Comparison of ENCODE assay signal across 22 mouse cellular contexts in the genomic region with DNA sequence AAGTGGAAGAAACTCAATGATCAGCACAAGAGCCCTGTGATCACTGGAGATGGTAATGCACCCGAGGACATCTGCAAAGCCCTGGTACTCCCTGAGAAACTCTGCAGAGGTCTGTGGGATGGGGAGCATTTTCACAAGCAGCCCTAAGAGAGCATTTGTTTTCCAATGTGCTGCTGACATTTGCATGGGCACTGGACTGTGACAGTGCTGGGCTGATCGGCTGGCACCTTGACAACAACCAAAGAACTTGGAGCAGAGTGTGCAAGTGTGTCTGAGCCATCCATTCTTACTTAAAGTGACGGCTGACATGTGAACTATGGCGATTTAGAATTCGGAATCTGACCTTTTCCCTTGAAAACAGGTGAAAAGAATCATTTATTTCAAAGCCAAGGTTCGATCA. TPM values are rescaled to one million over a fixed set of nuclear protein-coding genes. Genes with fewer than 3 reads are reported as not detected.
A peak's percentile ranks its signal among the peaks of the same experiment; 100 is the strongest.
DNase-seq lines count a peak whose midpoint lies in the region; ATAC-seq lines count a peak whose summit lies in the region.
"Had no signal": no experiment of that assay in that cellular context is flagged by ENCODE, and none has a peak within 500 bp of the region (broad histone marks: within the 10 kb centered on the region; RNA-seq: fewer than 3 reads in every experiment).

No protein-coding gene starts in this region.

- H3K9ac ChIP-seq in kidney, embryonic 14.5 days (ENCODE audit: low read depth, low read length), result no peak overlapping the region
- H3K9ac ChIP-seq in hindbrain, embryonic 16.5 days (ENCODE audit: low read depth, low read length), result no peak overlapping the region
- H3K9ac ChIP-seq: heart, embryonic 13.5 days; midbrain, embryonic 12.5 days; stomach, embryonic 15.5 days had no signal

- DNase-seq in kidney, adult 11 months, result peak; percentile 4
- DNase-seq in brain, adult 2 months (ENCODE audit: low read depth, low spot score), result peak; percentile 63
- DNase-seq in kidney, postnatal 4 days, result peak; percentile 5 to 19
- no peak for DNase-seq in gastrocnemius, adult 18-20 months (ENCODE audit: low spot score)
- DNase-seq in right cerebral cortex, adult 18-20 months, result no peak
- DNase-seq: adrenal gland, postnatal 10 days; cerebellum, postnatal 25 days; liver; lung, adult 18-20 months; lung, postnatal 36 days; retina, postnatal 1 day; spleen, adult 18-20 months; thymus, postnatal 14 days had no signal

- H3K4me3 ChIP-seq in kidney, embryonic 14.5 days (ENCODE audit: low read length), result no peak overlapping the region
- H3K4me3 ChIP-seq in hindbrain, embryonic 16.5 days (ENCODE audit: low read length), result no peak overlapping the region
- H3K4me3 ChIP-seq: heart, embryonic 13.5 days; midbrain, embryonic 12.5 days; stomach, embryonic 15.5 days had no signal

- H3K4me2 ChIP-seq in kidney, embryonic 14.5 days (replicated peaks; ENCODE audit: low read depth, low read length), result no peak overlapping the region
- H3K4me2 ChIP-seq in hindbrain, embryonic 16.5 days (ENCODE audit: low read length), result no peak overlapping the region
- H3K4me2 ChIP-seq: heart, embryonic 13.5 days; midbrain, embryonic 12.5 days; stomach, embryonic 15.5 days had no signal

- WGBS in kidney, embryonic 14.5 days, result 65% methylated on average over 6 of the region's 6 CpGs
- WGBS in hindbrain, embryonic 16.5 days, result 34% methylated on average over 6 of the region's 6 CpGs

- no peaks in the 10 kb centered on the region for H3K27me3 ChIP-seq in kidney, embryonic 14.5 days (ENCODE audit: control insufficient read depth, insufficient read depth, low read length)
- H3K27me3 ChIP-seq in hindbrain, embryonic 16.5 days (replicated peaks; ENCODE audit: control insufficient read depth, insufficient read depth, low read length), result no peaks in the 10 kb centered on the region
- H3K27me3 ChIP-seq: heart, embryonic 13.5 days; midbrain, embryonic 12.5 days; stomach, embryonic 15.5 days had no signal

- no peaks in the 10 kb centered on the region for H3K9me3 ChIP-seq in kidney, embryonic 14.5 days (ENCODE audit: control insufficient read depth, low read length)
- H3K9me3 ChIP-seq in hindbrain, embryonic 16.5 days (ENCODE audit: control insufficient read depth, low read length), result no peaks in the 10 kb centered on the region
- H3K9me3 ChIP-seq: heart, embryonic 13.5 days; midbrain, embryonic 12.5 days; stomach, embryonic 15.5 days had no signal

- no peaks in the 10 kb centered on the region for H3K36me3 ChIP-seq in kidney, embryonic 14.5 days (ENCODE audit: control insufficient read depth, insufficient read depth, low read length)
- H3K36me3 ChIP-seq in hindbrain, embryonic 16.5 days (ENCODE audit: control insufficient read depth, insufficient read depth, low read length), result no peaks in the 10 kb centered on the region
- H3K36me3 ChIP-seq: heart, embryonic 13.5 days; midbrain, embryonic 12.5 days; stomach, embryonic 15.5 days had no signal

- ATAC-seq in kidney, embryonic 14.5 days (ENCODE audit: low FRiP score, low TSS enrichment), result no peak
- ATAC-seq in hindbrain, embryonic 16.5 days, result peak; percentile 79
- no peak for ATAC-seq in monocyte, adult 5-6 weeks (replicated peaks; ENCODE audit: insufficient number of reproducible peaks, low FRiP score, low TSS enrichment, poor library complexity, severe bottlenecking)

- H3K27ac ChIP-seq in kidney, embryonic 14.5 days (ENCODE audit: low read depth, low read length), result no peak overlapping the region
- no peak overlapping the region for H3K27ac ChIP-seq in hindbrain, embryonic 16.5 days (ENCODE audit: low read depth, low read length)
- H3K27ac ChIP-seq: heart, embryonic 13.5 days; midbrain, embryonic 12.5 days; stomach, embryonic 15.5 days had no signal

- no peaks in the 10 kb centered on the region for H3K4me1 ChIP-seq in kidney, embryonic 14.5 days (ENCODE audit: control insufficient read depth, insufficient read depth, low read length)
- peaks cover 3% of the 10 kb centered on the region for H3K4me1 ChIP-seq in hindbrain, embryonic 16.5 days (ENCODE audit: control insufficient read depth, insufficient read depth, low read depth, low read length)
- H3K4me1 ChIP-seq: heart, embryonic 13.5 days; stomach, embryonic 15.5 days had no signal

RNA-seq across cellular contexts. Expression of a gene that starts 49.4 kb away (rescaled TPM):
- polyA plus RNA-seq in kidney, embryonic 14.5 days (2014; fragmentation: Nextera tagmentation; extraction: Ambion mirVana), result 0.29 TPM in 1 of 2 replicates, not detected in the other
- polyA plus RNA-seq in hindbrain, embryonic 16.5 days (2015; fragmentation: Nextera tagmentation; extraction: Ambion mirVana), result 3.5 and 5.5 TPM in 2 replicates
- not detected in 3 replicates for total RNA-seq in monocyte, adult 5-6 weeks (2017)
- total RNA-seq in gastrocnemius, adult 18-20 months (2021), result under 1 TPM; 0.55 to 0.81 TPM
- total RNA-seq: hematopoietic stem cell, adult 5-6 weeks; neutrophil, adult 5-6 weeks had no signal
- polyA plus RNA-seq: C2C12; heart, embryonic 13.5 days had no signal

Comparison
In these comparisons a context has a peak if more than half of its experiments do, and no peak if none do; other contexts are left out.
1. DNase-seq: peak in kidney, adult 11 months (single experiment), brain, adult 2 months (single experiment) and kidney, postnatal 4 days (2 of 2); none in gastrocnemius, adult 18-20 months (single experiment) and right cerebral cortex, adult 18-20 months (single experiment).